In the genomic region with DNA sequence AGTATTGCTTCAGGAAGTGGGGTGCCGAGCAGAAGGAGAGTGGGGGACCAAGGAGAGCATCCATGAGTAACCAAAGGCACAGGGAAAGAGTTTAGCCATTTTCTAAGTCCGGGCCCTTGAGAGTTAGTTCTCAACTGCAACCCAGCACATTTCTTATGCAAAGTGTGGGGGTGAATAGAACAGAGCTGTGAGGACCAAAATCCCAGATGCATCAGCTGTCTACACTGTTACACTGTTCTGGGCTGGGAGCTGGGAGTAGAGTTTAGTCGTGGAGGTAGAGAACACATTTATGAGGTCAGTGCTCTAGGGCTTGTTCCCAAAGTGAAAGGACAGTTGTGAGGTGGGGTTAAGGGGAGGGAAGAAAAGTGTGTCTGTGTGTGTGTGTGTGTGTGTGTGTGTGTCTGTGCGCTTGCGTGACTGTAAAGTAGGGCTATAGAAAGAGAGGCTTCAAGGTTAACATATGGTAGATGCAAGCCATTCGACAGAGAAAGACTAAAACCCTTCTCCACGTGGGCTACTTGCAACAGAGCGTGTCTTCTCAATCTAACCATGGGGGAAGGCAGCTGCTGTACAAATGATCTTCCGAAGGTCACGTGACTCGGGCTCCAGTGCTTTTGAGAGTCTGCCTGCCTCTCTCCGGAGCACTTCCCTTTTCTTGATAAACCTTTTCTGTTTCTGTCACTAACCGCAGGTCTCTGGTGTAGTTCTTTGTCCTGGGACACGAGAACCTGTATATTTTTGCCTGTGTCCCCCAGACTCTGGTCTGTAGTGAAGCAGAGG, we compare ENCODE assay signal across 9 mouse cellular contexts.
DNase-seq lines count a peak whose midpoint lies in the region; ATAC-seq and TF ChIP-seq lines count a peak whose summit lies in the region.
"Had no signal": no experiment of that assay in that cellular context is flagged by ENCODE, and none has a peak within 500 bp of the region (broad histone marks: within the 10 kb centered on the region; RNA-seq: fewer than 3 reads in every experiment).

No protein-coding gene starts in this region.

- TF ChIP-seq POLR2A in bone marrow macrophage, adult 2 months (IDR thresholded peaks at IDR 0.05; ENCODE audit: borderline replicate concordance, low read depth, low read length), result no peak

- H3K27ac ChIP-seq in bone marrow macrophage, adult 2 months (ENCODE audit: insufficient read depth, low read depth, low read length), result peak overlapping the region; percentile 71

- peak; percentile 83 for ATAC-seq in megakaryocyte-erythroid progenitor cell, adult 5-6 weeks (replicated peaks; ENCODE audit: low FRiP score, low TSS enrichment, poor library complexity, severe bottlenecking)

- no peak for TF ChIP-seq CTCF in bone marrow macrophage, adult 2 months (IDR thresholded peaks at IDR 0.05; ENCODE audit: low read depth, low read length)

- DNase-seq in left cerebral cortex, adult 9 months (ENCODE audit: low spot score in 2 of 2), result peak; percentile 14 to 40
- DNase-seq in left cerebral cortex, adult 18-20 months (ENCODE audit: low spot score in 2 of 2), result no peak
- DNase-seq in kidney, postnatal 36 days, result peak; percentile 37 to 43
- DNase-seq in adipocyte (ENCODE audit: low spot score), result no peak
- DNase-seq in ovary, postnatal 36 days (ENCODE audit: low spot score), result no peak
- DNase-seq in ovary, postnatal 10 days (ENCODE audit: low spot score), result no peak

- peaks cover 38% of the 10 kb centered on the region for H3K4me1 ChIP-seq in bone marrow macrophage, adult 2 months (ENCODE audit: control insufficient read depth, insufficient read depth, low read length)

- no peak overlapping the region for H3K4me3 ChIP-seq in bone marrow macrophage, adult 2 months (ENCODE audit: insufficient read depth, low read length)
- H3K4me3 ChIP-seq: erythroblast, embryonic 14.5 days had no signal

Comparison
In these comparisons a context has a peak if more than half of its experiments do, and no peak if none do; other contexts are left out.
1. DNase-seq: peak in left cerebral cortex, adult 9 months (2 of 2) and kidney, postnatal 36 days (2 of 2); none in left cerebral cortex, adult 18-20 months (0 of 2), adipocyte (single experiment), ovary, postnatal 36 days (single experiment) and ovary, postnatal 10 days (single experiment).